Mouse (Mus musculus) hindbrain, embryonic 10.5 days (tissue): Measurements from ENCODE around the gene Mchr1. TPM values are rescaled to one million over a fixed set of nuclear protein-coding genes. Genes with fewer than 3 reads are reported as not detected.
"Not testable (repeated sequence)": the region's sequence is repeated elsewhere in the genome, so short reads cannot be mapped to it uniquely, and the experiment has no call there.

Source experiments
- DNase-seq: peaks from one replicate; pipeline ENCODE4 v3.0.0-alpha.2; 2017; ENCODE audit warnings: low spot score
- H3K27ac ChIP-seq: fragments of 300-500 bp; sonication (generic); 2 replicates; pipeline ENCODE4 v1.5.1; 2016; ENCODE audit warnings: mild to moderate bottlenecking, moderate library complexity
- H3K27me3 ChIP-seq: fragments of 300-500 bp; sonication (generic); 2 replicates; pipeline ENCODE4 v1.6.1; 2016; ENCODE audit warnings: mild to moderate bottlenecking; ENCODE audit not compliant: poor library complexity, insufficient read depth, severe bottlenecking
- H3K36me3 ChIP-seq: fragments of 300-500 bp; sonication (generic); 2 replicates; pipeline ENCODE4 v1.6.1; 2016; ENCODE audit warnings: mild to moderate bottlenecking, moderate library complexity
- H3K4me1 ChIP-seq: fragments of 300-500 bp; sonication (generic); replicated peaks from 2 replicates; pipeline ENCODE4 v1.6.1; 2016; ENCODE audit warnings: mild to moderate bottlenecking
- H3K4me3 ChIP-seq: fragments of 300-500 bp; sonication (generic); 2 replicates; pipeline ENCODE4 v1.5.1; 2016; ENCODE audit warnings: mild to moderate bottlenecking, moderate library complexity
- H3K9me3 ChIP-seq: fragments of 300-500 bp; sonication (generic); 2 replicates; pipeline ENCODE4 v1.6.1; 2016; ENCODE audit warnings: mild to moderate bottlenecking, moderate library complexity
- WGBS: fragments of 180-500 bp; shearing (Covaris S2); methylation state at CpG from one replicate; pipeline ENCODE4 v1.1.7; 2016; 5-methylcytosine and 5-hydroxymethylcytosine counted together
- polyA plus RNA-seq: library from polyadenylated mRNA; unstranded; fragments of >200 nt; fragmentation: Nextera tagmentation; extraction: Ambion mirVana; gene quantifications from 2 replicates; pipeline ENCODE4 v1.2.1, GENCODE M21; 2016

Gene Mchr1
- polyA plus RNA-seq, 1 experiment from 2014 or later: 0.22 TPM

- WGBS: 96% methylated on average over 5 of the region's 5 CpGs
- no peak for DNase-seq
- Histone ChIP-seq H3K36me3 (no peaks in the 10 kb centered on the region), H3K4me1 (no peaks in the 10 kb centered on the region), H3K27me3 (no peaks in the 10 kb centered on the region), H3K9me3 (peaks cover 4% of the 10 kb centered on the region; the same call in 1 of the 2 replicates), H3K27ac (no peak overlapping the region), H3K4me3 (no peak overlapping the region)
Observed at GRCm38 (mm10) chr15:81202462-81202861, 32.8 kb upstream of the Mchr1 start.

- H3K36me3 ChIP-seq: no peaks in the 10 kb centered on the region
- no peaks in the 10 kb centered on the region for H3K27me3 ChIP-seq
- 83% methylated on average over 5 of the region's 5 CpGs for WGBS
- H3K27ac ChIP-seq: no peak overlapping the region
- H3K4me1 ChIP-seq: no peaks in the 10 kb centered on the region
- no peak overlapping the region for H3K4me3 ChIP-seq
- no peak for DNase-seq
- 0 out of 2 replicates have a peak, but pooled peaks cover 4% of the 10 kb centered on the region for H3K9me3 ChIP-seq
Observed at GRCm38 (mm10) chr15:81210496-81210895, 24.8 kb upstream of the Mchr1 start.

GRCm38 (mm10) chr15:81212976-81213375 is 22.3 kb upstream of the Mchr1 start:
- Histone ChIP-seq H3K27ac (no peak overlapping the region), H3K27me3 (no peaks in the 10 kb centered on the region), H3K9me3 (0 out of 2 replicates have a peak, but pooled peaks cover 4% of the 10 kb centered on the region), H3K36me3 (no peaks in the 10 kb centered on the region), H3K4me3 (no peak overlapping the region), H3K4me1 (no peaks in the 10 kb centered on the region)
- DNase-seq: peak; percentile 34
- 60% methylated on average over 15 of the region's 15 CpGs for WGBS

- Histone ChIP-seq H3K4me1 (no peaks in the 10 kb centered on the region), H3K27me3 (no peaks in the 10 kb centered on the region), H3K9me3 (no peaks in the 10 kb centered on the region), H3K4me3 (no peak overlapping the region), H3K36me3 (no peaks in the 10 kb centered on the region), H3K27ac (no peak overlapping the region)
- WGBS: 86% methylated on average over 19 of the region's 19 CpGs
- DNase-seq: no peak
Observed at GRCm38 (mm10) chr15:81216906-81217653, 18.2 kb upstream of the Mchr1 start.

- H3K27ac ChIP-seq: no peak overlapping the region
- DNase-seq: no peak
- H3K4me1 ChIP-seq: no peaks in the 10 kb centered on the region
- H3K36me3 ChIP-seq: no peaks in the 10 kb centered on the region
- no peaks in the 10 kb centered on the region for H3K27me3 ChIP-seq
- H3K9me3 ChIP-seq: no peaks in the 10 kb centered on the region
- 87% methylated on average over 6 of the region's 6 CpGs for WGBS
- H3K4me3 ChIP-seq: no peak overlapping the region
Observed at GRCm38 (mm10) chr15:81219054-81219453, 16.2 kb upstream of the Mchr1 start.

GRCm38 (mm10) chr15:81220051-81220450 is 15.2 kb upstream of the Mchr1 start:
- H3K9me3 ChIP-seq: not testable (repeated sequence)
- WGBS: 75% methylated on average over 8 of the region's 8 CpGs

GRCm38 (mm10) chr15:81221446-81221845 is 13.9 kb upstream of the Mchr1 start:
- Histone ChIP-seq H3K4me3 (no peak overlapping the region), H3K36me3 (no peaks in the 10 kb centered on the region), H3K4me1 (0 out of 2 replicates have a peak, but pooled peaks cover 3% of the 10 kb centered on the region), H3K27ac (no peak overlapping the region), H3K27me3 (no peaks in the 10 kb centered on the region), H3K9me3 (no peaks in the 10 kb centered on the region)
- 74% methylated on average over 6 of the region's 6 CpGs for WGBS
- DNase-seq: no peak

More at GRCm38 (mm10) chr15:81220051-81220450, 15.2 kb upstream of the Mchr1 start:
- H3K27ac ChIP-seq, DNase-seq, H3K36me3 ChIP-seq, H3K27me3 ChIP-seq, H3K4me1 ChIP-seq, H3K4me3 ChIP-seq: not testable (repeated sequence)

GRCm38 (mm10) chr15:81225016-81225415 is 10.3 kb upstream of the Mchr1 start:
- Histone ChIP-seq H3K4me3 (no peak overlapping the region), H3K36me3 (no peaks in the 10 kb centered on the region), H3K27ac (no peak overlapping the region), H3K4me1 (peaks cover 14% of the 10 kb centered on the region), H3K27me3 (no peaks in the 10 kb centered on the region), H3K9me3 (no peaks in the 10 kb centered on the region)
- WGBS: 91% methylated on average over 10 of the region's 10 CpGs
- DNase-seq: no peak

- Histone ChIP-seq H3K27ac (no peak overlapping the region), H3K4me1 (peaks cover 21% of the 10 kb centered on the region), H3K9me3 (no peaks in the 10 kb centered on the region), H3K4me3 (no peak overlapping the region), H3K36me3 (no peaks in the 10 kb centered on the region), H3K27me3 (no peaks in the 10 kb centered on the region)
- 75% methylated on average over 6 of the region's 6 CpGs for WGBS
- DNase-seq: no peak
Observed at GRCm38 (mm10) chr15:81225732-81226131, 9.6 kb upstream of the Mchr1 start.

- 52% methylated on average over 4 of the region's 4 CpGs for WGBS
- no peaks in the 10 kb centered on the region for H3K36me3 ChIP-seq
- H3K9me3 ChIP-seq: no peaks in the 10 kb centered on the region
- no peak overlapping the region for H3K27ac ChIP-seq
- no peak for DNase-seq
- H3K4me1 ChIP-seq: peaks cover 24% of the 10 kb centered on the region
- no peaks in the 10 kb centered on the region for H3K27me3 ChIP-seq
- no peak overlapping the region for H3K4me3 ChIP-seq
Observed at GRCm38 (mm10) chr15:81226796-81227195, 8.5 kb upstream of the Mchr1 start.

- no peak for DNase-seq
- peaks cover 24% of the 10 kb centered on the region for H3K4me1 ChIP-seq
- H3K4me3 ChIP-seq: no peak overlapping the region
- no peak overlapping the region for H3K27ac ChIP-seq
- no peaks in the 10 kb centered on the region for H3K27me3 ChIP-seq
- H3K36me3 ChIP-seq: no peaks in the 10 kb centered on the region
- 89% methylated on average over 3 of the region's 3 CpGs for WGBS
- no peaks in the 10 kb centered on the region for H3K9me3 ChIP-seq
Observed at GRCm38 (mm10) chr15:81227275-81227674, 8.0 kb upstream of the Mchr1 start.

- H3K4me3 ChIP-seq: no peak overlapping the region
- DNase-seq: no peak
- H3K9me3 ChIP-seq: no peaks in the 10 kb centered on the region
- no peak overlapping the region for H3K27ac ChIP-seq
- peaks cover 24% of the 10 kb centered on the region for H3K4me1 ChIP-seq
- H3K36me3 ChIP-seq: no peaks in the 10 kb centered on the region
- WGBS: 94% methylated on average over 3 of the region's 3 CpGs
- no peaks in the 10 kb centered on the region for H3K27me3 ChIP-seq
Observed at GRCm38 (mm10) chr15:81228258-81228657, 7.0 kb upstream of the Mchr1 start.

- Histone ChIP-seq H3K27ac (0 out of 2 replicates have a peak overlapping the region, but pooled peaks have one; percentile 16), H3K27me3 (peaks cover 6% of the 10 kb centered on the region; the same call in 1 of the 2 replicates), H3K36me3 (no peaks in the 10 kb centered on the region), H3K4me3 (no peak overlapping the region), H3K9me3 (no peaks in the 10 kb centered on the region), H3K4me1 (peaks cover 27% of the 10 kb centered on the region)
- 81% methylated on average over 3 of the region's 3 CpGs for WGBS
- DNase-seq: no peak
Observed at GRCm38 (mm10) chr15:81229791-81230190, 5.5 kb upstream of the Mchr1 start.
